Mouse (Mus musculus) C2C12 (cell line): Measurements from ENCODE around the gene Abcc3.

Experiments used
- CTCF ChIP-seq: IDR thresholded peaks from one replicate; pipeline ENCODE4 v1.5.1; 2011; ENCODE audit not compliant: control insufficient read depth, insufficient read depth, insufficient read length
- FOSL1 ChIP-seq: IDR thresholded peaks from one replicate; pipeline ENCODE4 v1.8.0; 2011; ENCODE audit warnings: mild to moderate bottlenecking, low read length; ENCODE audit not compliant: poor library complexity, insufficient read depth, severe bottlenecking
- MAX ChIP-seq: IDR thresholded peaks from one replicate; pipeline ENCODE4 v1.6.1; 2011; ENCODE audit warnings: mild to moderate bottlenecking, control low read depth
- MYOD1 ChIP-seq: IDR thresholded peaks from one replicate; pipeline ENCODE4 v1.6.1; 2011; ENCODE audit warnings: low read depth; ENCODE audit not compliant: control insufficient read depth, insufficient read length
- MYOG ChIP-seq: IDR thresholded peaks from one replicate; pipeline ENCODE4 v1.6.1; 2011; ENCODE audit not compliant: control insufficient read depth, insufficient read length; ENCODE audit errors: extremely low read depth

DNA sequence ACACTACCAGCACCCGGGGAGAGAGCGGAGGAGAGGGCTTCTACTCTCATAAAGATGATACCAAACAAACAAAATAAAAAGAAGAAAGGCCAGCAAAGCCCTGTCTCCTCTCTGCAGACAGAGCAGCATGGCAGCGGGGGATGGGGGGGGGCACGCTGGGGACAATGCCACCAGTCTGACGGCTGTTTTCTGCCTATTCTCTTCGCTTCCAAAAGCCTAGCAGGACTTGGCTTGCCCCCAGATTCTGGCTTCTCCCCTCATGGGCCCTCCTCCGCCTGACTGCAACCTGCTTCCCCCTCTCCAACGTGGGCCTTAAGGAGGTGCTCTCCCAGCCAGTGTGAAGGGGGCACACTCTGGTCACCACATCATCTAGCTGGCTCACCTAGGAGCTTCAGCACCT is 20.7 kb upstream of the Abcc3 start:
- TF ChIP-seq CTCF (no peak), MAX (no peak), MYOG (no peak), FOSL1 (no peak), MYOD1 (no peak)
